Mouse (Mus musculus): ENCODE data around the gene Mien1.
A peak's percentile ranks its signal among the peaks of the same experiment; 100 is the strongest.

Mien1 gene

GRCm38 (mm10) chr11:98426592-98426991, 12.2 kb downstream of the Mien1 start:
- DNase-seq (ENCODE audit: low spot score): no peak

- DNase-seq (ENCODE audit: low spot score): no peak
These were observed 19.7 kb downstream of the Mien1 start for GRCm38 (mm10) chr11:98418939-98419547.

GRCm38 (mm10) chr11:98418273-98418672, 20.5 kb downstream of the Mien1 start:
- DNase-seq (ENCODE audit: low spot score): no peak

- DNase-seq (ENCODE audit: low spot score): no peak
These were observed 21.7 kb downstream of the Mien1 start for GRCm38 (mm10) chr11:98417074-98417473.

GRCm38 (mm10) chr11:98414162-98414561, 24.6 kb downstream of the Mien1 start:
- no peak for DNase-seq (ENCODE audit: low spot score)

GRCm38 (mm10) chr11:98413731-98414130, 25.1 kb downstream of the Mien1 start:
- DNase-seq (ENCODE audit: low spot score): no peak

GRCm38 (mm10) chr11:98412797-98413301, 25.9 kb downstream of the Mien1 start:
- no peak for DNase-seq (ENCODE audit: low spot score)

GRCm38 (mm10) chr11:98412273-98412796, 26.5 kb downstream of the Mien1 start, which contains the start of gene Erbb2:
Gene Erbb2, plus strand, starts transcription at chr11:98412470.
- DNase-seq (ENCODE audit: low spot score): no peak

- no peak for DNase-seq (ENCODE audit: low spot score)
These were observed 29.4 kb downstream of the Mien1 start for GRCm38 (mm10) chr11:98409341-98409822.

GRCm38 (mm10) chr11:98408872-98409271, 29.9 kb downstream of the Mien1 start:
- DNase-seq (ENCODE audit: low spot score): no peak

GRCm38 (mm10) chr11:98406621-98407020, 32.2 kb downstream of the Mien1 start:
- no peak for DNase-seq (ENCODE audit: low spot score)

- no peak for DNase-seq (ENCODE audit: low spot score)
These were observed 38.0 kb downstream of the Mien1 start for GRCm38 (mm10) chr11:98400816-98401215.

- peak; percentile 89 for DNase-seq (ENCODE audit: low spot score)
These were observed 38.5 kb downstream of the Mien1 start, which contains the start of gene Pgap3 for GRCm38 (mm10) chr11:98400161-98400726. Gene Pgap3, minus strand, starts transcription at chr11:98400490.

- DNase-seq (ENCODE audit: low spot score): no peak
These were observed 40.8 kb downstream of the Mien1 start for GRCm38 (mm10) chr11:98397946-98398345.

- no peak for DNase-seq (ENCODE audit: low spot score)
These were observed 43.8 kb downstream of the Mien1 start for GRCm38 (mm10) chr11:98395041-98395440.

- no peak for DNase-seq (ENCODE audit: low spot score)
These were observed 44.5 kb downstream of the Mien1 start for GRCm38 (mm10) chr11:98394301-98394700.

- DNase-seq (ENCODE audit: low spot score): peak; percentile 66
These were observed 45.5 kb downstream of the Mien1 start for GRCm38 (mm10) chr11:98393317-98393716.

GRCm38 (mm10) chr11:98392645-98393044, 46.1 kb downstream of the Mien1 start:
- peak; percentile 76 for DNase-seq (ENCODE audit: low spot score)

GRCm38 (mm10) chr11:98392034-98392433, 46.8 kb downstream of the Mien1 start:
- DNase-seq (ENCODE audit: low spot score): no peak

- no peak for DNase-seq (ENCODE audit: low spot score)
These were observed 48.6 kb downstream of the Mien1 start for GRCm38 (mm10) chr11:98390141-98390540.

GRCm38 (mm10) chr11:98389221-98389780, 49.5 kb downstream of the Mien1 start:
- DNase-seq (ENCODE audit: low spot score): no peak

GRCm38 (mm10) chr11:98388282-98388681, 50.5 kb downstream of the Mien1 start:
- no peak for DNase-seq (ENCODE audit: low spot score)

All from c-Kit-positive CD71-positive TER-119-positive erythroid progenitor cells, embryonic 14.5 days (primary cell).